Mouse (Mus musculus): ENCODE data around the gene Gdap1l1. TPM values are rescaled to one million over a fixed set of nuclear protein-coding genes. Genes with fewer than 3 reads are reported as not detected.
"Not testable (repeated sequence)": the region's sequence is repeated elsewhere in the genome, so short reads cannot be mapped to it uniquely, and the experiment has no call there.

Gene Gdap1l1
- total RNA-seq, 1 experiment from 2014 or later = 0.73 TPM

DNA sequence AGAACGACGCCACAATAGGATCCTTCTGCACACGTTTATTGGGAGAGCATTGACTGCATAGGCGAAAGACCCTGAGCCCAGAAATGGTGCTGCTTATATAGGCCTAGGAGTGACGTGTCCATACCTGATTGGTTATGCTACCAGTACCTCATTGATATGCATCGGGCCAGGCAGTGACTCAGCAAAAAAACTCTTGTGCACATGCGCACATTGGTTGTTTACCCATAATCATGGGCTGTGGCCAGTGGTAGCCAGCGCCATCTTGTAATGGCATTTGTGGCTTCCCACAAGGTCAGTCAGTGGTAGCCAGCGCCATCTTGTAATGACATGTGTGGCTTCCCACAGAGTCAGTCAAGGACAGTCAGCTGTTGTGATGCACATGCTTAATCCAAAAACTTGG lies 23.0 kb downstream of the Gdap1l1 start:
- not testable (repeated sequence) for ATAC-seq (replicated peaks; ENCODE audit: low read depth, poor library complexity, severe bottlenecking)

DNA sequence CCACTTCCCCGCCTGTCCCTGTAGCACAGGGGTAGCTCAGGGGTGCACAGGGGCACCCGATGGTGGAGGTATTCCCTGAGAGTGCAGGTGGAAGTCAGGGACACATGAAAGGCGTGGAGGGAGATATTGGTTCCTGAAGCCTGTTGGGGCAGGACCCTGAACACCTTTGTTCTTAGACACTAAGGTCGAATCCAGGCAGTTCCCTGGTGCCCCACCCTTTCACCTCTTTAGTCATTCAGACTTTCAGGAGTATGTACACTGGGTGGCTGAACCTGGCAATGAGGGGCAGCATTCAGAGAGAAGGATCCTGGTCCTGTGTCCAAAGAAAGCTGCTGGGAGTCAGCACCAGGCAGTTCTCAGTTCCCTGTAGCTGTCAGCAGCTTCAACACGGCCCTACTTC lies 24.1 kb downstream of the Gdap1l1 start:
- ATAC-seq (replicated peaks; ENCODE audit: low read depth, poor library complexity, severe bottlenecking) = no peak

GRCm38 (mm10) chr2:163462801-163463200 lies 24.5 kb downstream of the Gdap1l1 start:
- ATAC-seq (replicated peaks; ENCODE audit: low read depth, poor library complexity, severe bottlenecking) = no peak

GRCm38 (mm10) chr2:163463251-163463769 lies 25.0 kb downstream of the Gdap1l1 start:
- ATAC-seq (replicated peaks; ENCODE audit: low read depth, poor library complexity, severe bottlenecking) = no peak

- ATAC-seq (replicated peaks; ENCODE audit: low read depth, poor library complexity, severe bottlenecking) = no peak
These were observed 25.7 kb downstream of the Gdap1l1 start for GRCm38 (mm10) chr2:163463998-163464397.

- no peak for ATAC-seq (replicated peaks; ENCODE audit: low read depth, poor library complexity, severe bottlenecking)
These were observed 26.3 kb downstream of the Gdap1l1 start for GRCm38 (mm10) chr2:163464562-163464961.

GRCm38 (mm10) chr2:163466771-163467170 lies 28.5 kb downstream of the Gdap1l1 start:
- no peak for ATAC-seq (replicated peaks; ENCODE audit: low read depth, poor library complexity, severe bottlenecking)

- ATAC-seq (replicated peaks; ENCODE audit: low read depth, poor library complexity, severe bottlenecking) = no peak
These were observed 29.3 kb downstream of the Gdap1l1 start for GRCm38 (mm10) chr2:163467585-163467984.

DNA sequence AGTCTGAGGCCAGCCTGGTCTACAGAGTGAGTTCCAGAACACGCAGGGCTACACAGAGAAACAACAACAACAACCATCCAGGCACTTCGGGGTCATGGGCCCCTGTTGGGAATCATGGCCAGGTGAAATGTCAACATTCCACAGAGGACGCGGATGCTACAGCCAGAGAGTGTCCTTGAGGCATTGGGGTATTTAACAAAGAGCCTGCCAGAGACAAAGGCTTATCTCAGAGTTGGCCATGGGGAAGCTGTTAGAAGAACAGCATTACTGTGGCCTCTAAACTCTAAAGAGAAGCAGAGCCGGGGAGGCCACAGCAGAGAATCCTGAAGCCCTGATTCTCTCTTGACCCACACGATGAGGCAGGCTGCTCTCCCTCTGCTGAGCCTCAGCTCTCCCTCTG lies 30.6 kb downstream of the Gdap1l1 start:
- ATAC-seq (replicated peaks; ENCODE audit: low read depth, poor library complexity, severe bottlenecking) = no peak

DNA sequence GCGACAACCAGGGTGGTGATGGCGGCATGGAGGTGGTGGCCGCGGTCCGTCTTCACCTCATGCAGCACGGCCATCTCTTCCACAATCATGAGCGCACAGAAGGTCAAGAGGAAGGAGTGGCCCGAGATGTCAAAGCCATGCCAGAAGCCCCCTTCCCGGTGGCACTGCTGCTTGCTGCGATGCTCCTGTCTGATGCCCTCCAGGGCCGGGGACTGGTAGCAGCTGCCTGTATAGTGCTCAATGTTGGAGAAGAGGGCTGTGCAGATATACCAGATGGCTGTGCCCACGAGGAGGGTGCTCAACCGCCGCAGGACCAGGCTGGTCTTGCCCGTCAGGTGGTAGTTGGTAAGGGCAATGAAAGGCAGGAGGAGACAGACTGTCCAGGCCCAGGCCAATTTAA lies 31.4 kb downstream of the Gdap1l1 start:
- no peak for ATAC-seq (replicated peaks; ENCODE audit: low read depth, poor library complexity, severe bottlenecking)

- no peak for ATAC-seq (replicated peaks; ENCODE audit: low read depth, poor library complexity, severe bottlenecking)
These were observed 32.9 kb downstream of the Gdap1l1 start for GRCm38 (mm10) chr2:163471136-163471535.

- ATAC-seq (replicated peaks; ENCODE audit: low read depth, poor library complexity, severe bottlenecking) = peak; percentile 53
These were observed 33.6 kb downstream of the Gdap1l1 start for GRCm38 (mm10) chr2:163471710-163472465.

DNA sequence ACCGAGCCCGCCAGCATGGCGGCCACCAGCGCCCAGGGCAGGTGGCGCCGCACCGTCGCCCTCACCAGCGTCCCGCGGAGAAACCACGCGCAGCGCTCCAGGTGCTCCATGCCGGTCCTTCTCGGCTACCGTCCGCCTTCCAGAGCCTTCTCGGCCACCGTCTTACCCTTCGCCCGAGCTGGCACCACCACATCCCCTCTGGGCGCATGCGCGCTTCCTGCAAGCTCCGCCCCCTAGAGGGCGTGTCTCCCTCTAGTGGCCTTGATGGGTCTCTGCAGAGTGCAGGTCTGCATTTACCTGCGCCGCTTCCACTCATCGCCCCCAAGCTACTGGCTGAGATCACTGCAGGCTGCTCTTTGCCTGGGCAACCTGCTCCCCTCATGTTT lies 34.2 kb downstream of the Gdap1l1 start, which contains the start of gene Fitm2:
Fitm2 (minus strand) TSS at position 164 of the 386 bp plus-strand sequence.
- peak; percentile 97 for ATAC-seq (replicated peaks; ENCODE audit: low read depth, poor library complexity, severe bottlenecking)

GRCm38 (mm10) chr2:163480191-163480825 lies 42.0 kb downstream of the Gdap1l1 start:
- ATAC-seq (replicated peaks; ENCODE audit: low read depth, poor library complexity, severe bottlenecking) = 0 out of 2 replicates have a peak, but pooled peaks have one; percentile 69

GRCm38 (mm10) chr2:163481539-163482029 lies 43.3 kb downstream of the Gdap1l1 start:
- ATAC-seq (replicated peaks; ENCODE audit: low read depth, poor library complexity, severe bottlenecking) = peak; percentile 25; the same call in 1 of the 2 replicates

DNA sequence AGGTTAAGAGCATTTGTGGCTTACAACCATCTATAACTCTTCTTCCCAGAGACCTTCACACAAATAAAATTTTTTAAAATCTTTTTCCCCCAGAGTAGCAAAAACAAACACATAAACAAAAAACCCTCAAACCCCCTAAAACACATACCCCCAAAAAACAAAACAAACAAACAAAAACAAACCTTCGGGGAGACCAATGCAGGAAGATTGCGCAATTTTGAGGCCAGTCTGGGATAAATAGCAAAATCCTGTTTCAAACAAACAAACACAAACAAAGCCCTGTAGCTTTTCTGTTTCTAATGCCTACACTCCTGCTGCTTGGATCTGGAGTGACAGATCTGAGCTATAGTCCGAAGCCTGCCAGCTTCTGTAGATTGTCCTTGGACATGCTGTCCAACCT lies 49.1 kb downstream of the Gdap1l1 start:
- no peak for ATAC-seq (replicated peaks; ENCODE audit: low read depth, poor library complexity, severe bottlenecking)

DNA sequence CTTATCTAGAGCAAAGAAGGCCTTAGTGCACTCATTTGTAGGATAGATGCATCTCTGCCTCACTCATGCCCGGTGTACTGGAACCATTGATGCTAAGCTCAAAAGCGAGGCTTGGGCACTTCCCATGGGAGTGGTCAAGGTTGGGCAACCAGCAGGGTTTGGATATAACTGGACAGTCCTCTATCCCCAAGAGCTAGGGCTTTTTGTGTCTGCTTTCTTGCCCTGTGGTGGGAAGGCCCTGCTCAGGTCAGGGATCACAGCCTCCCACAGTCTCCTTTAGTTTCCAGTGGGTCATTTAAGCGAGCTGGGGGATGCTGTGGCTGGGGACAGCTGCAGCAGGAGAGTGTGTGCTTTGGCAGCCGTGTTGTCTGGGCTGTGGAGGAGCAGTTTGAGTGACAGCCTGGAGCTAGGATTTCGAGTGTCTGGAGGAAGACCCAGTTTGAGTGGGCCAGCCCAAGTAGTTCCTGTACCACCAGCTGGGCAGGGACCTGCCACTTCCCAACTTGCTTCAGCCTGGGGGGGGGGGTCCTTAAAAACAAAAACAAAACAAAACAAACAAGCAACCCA lies 51.5 kb downstream of the Gdap1l1 start:
- no peak for ATAC-seq (replicated peaks; ENCODE audit: low read depth, poor library complexity, severe bottlenecking)

DNA sequence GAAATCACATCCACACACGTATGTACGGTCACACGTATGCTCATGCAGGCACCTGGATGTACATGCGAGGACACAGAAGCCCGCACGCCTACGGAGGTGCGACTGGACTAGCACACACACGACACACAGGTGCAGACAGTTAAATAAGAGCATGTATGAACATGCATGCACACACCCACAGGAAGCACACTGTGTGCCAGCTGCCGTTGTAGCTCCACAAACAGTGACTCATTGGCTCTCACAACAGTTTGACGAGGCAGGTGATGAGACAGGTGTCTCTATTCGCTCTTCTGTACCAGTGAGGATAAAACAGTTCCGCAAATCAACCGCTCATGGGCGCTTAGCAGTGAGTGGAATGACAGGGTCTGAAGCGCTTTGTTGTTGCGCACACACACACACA lies 52.4 kb downstream of the Gdap1l1 start:
- no peak for ATAC-seq (replicated peaks; ENCODE audit: low read depth, poor library complexity, severe bottlenecking)

- no peak for ATAC-seq (replicated peaks; ENCODE audit: low read depth, poor library complexity, severe bottlenecking)
These were observed 53.1 kb downstream of the Gdap1l1 start for GRCm38 (mm10) chr2:163491351-163491750.

DNA sequence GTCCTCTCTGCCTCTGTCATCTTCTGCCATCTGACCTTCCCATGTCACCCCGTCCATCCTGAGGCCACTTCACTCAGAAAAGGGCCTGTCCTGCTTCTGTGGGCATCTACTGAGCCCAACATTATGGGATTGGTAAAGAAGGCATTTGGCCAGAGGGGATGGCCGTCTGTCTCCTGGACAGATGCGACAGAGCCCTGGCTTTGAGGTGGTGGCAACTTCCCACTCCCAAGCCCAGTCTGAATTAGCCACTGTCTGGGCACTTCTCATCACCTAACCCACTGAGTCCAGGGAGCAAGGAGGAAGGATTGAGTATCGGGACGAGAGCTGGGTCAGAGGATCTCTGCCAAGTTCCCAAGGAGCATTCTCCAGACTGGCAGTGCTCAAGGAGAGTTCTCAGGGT lies 53.7 kb downstream of the Gdap1l1 start, which contains the start of gene R3hdml:
R3hdml (plus strand) TSS at position 301 of the 400 bp plus-strand sequence.
- ATAC-seq (replicated peaks; ENCODE audit: low read depth, poor library complexity, severe bottlenecking) = no peak

DNA sequence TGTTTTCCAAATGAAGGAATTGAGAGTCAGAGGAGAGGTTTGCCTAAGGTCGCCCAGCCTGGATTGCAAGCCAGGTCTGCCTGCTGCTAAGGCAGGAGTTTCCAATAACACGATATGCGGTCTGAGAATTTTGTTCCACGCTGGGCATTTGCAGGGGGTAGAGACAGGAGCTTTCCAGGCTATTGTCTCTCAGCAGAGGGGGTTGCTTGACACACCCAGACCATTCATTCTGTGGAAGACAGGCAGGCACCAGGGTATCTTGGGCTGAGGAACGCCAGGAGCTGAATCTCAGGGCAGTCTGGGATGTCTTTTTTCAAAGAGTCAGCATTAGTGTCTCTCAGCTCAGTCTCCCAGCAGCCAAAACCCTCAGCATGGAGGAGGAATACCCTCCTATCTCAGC lies 54.8 kb downstream of the Gdap1l1 start:
- ATAC-seq (replicated peaks; ENCODE audit: low read depth, poor library complexity, severe bottlenecking) = no peak
